Mouse (Mus musculus) intestine, embryonic 16.5 days (tissue): ENCODE measurements around the gene Dnajc13. TPM values are rescaled to one million over a fixed set of nuclear protein-coding genes. Genes with fewer than 3 reads are reported as not detected.

Source experiments
- ATAC-seq: fragments of 200-750 bp; cut with Nextera tagmentation; 2 replicates; pipeline ENCODE4 v1.8.0; 2017; ENCODE audit warnings: moderate TSS enrichment, moderate library complexity
- H3K27ac ChIP-seq: fragments of 300-500 bp; sonication (generic); 2 replicates; pipeline ENCODE4 v1.5.1; 2014; ENCODE audit warnings: mild to moderate bottlenecking, low read length
- H3K27me3 ChIP-seq: fragments of 300-500 bp; sonication (generic); replicated peaks from 2 replicates; pipeline ENCODE4 v1.6.1; 2014; ENCODE audit warnings: low read length, control low read depth, mixed read lengths; ENCODE audit not compliant: control insufficient read depth, insufficient read depth
- H3K36me3 ChIP-seq: fragments of 300-500 bp; sonication (generic); 2 replicates; pipeline ENCODE4 v1.6.1; 2014; ENCODE audit warnings: low read length, control low read depth; ENCODE audit not compliant: control insufficient read depth, insufficient read depth
- H3K4me1 ChIP-seq: fragments of 300-500 bp; sonication (generic); 2 replicates; pipeline ENCODE4 v1.6.1; 2014; ENCODE audit warnings: low read length, control low read depth, mixed read lengths; ENCODE audit not compliant: control insufficient read depth, insufficient read depth
- H3K4me2 ChIP-seq: fragments of 300-500 bp; sonication (generic); 2 replicates; pipeline ENCODE4 v1.6.1; 2014; ENCODE audit warnings: low read depth, low read length, control low read depth
- H3K4me3 ChIP-seq: fragments of 300-500 bp; sonication (generic); 2 replicates; pipeline ENCODE4 v1.5.1; 2014; ENCODE audit warnings: mild to moderate bottlenecking, low read length
- H3K9ac ChIP-seq: fragments of 300-500 bp; sonication (generic); 2 replicates; pipeline ENCODE4 v1.6.1; 2014; ENCODE audit warnings: low read depth, low read length
- H3K9me3 ChIP-seq: fragments of 300-500 bp; sonication (generic); 2 replicates; pipeline ENCODE4 v1.6.1; 2016; ENCODE audit warnings: low read length, control low read depth; ENCODE audit not compliant: control insufficient read depth
- WGBS: fragments of 180-500 bp; shearing (Covaris S2); extraction: QIAGEN DNeasy Blood & Tissue Kit; methylation state at CpG from one replicate; pipeline ENCODE4 v1.1.7; 2014; 5-methylcytosine and 5-hydroxymethylcytosine counted together
- polyA plus RNA-seq: library from polyadenylated mRNA; unstranded; fragments of >200 nt; fragmentation: Nextera tagmentation; extraction: Ambion mirVana; gene quantifications from 2 replicates; pipeline ENCODE4 v1.2.1, GENCODE M21; 2015

Dnajc13 gene
- polyA plus RNA-seq, 1 experiment from 2014 or later, result 21.5 TPM

GRCm38 (mm10) chr9:104172342-104172741 is 90.4 kb downstream of the Dnajc13 start:
- Histone ChIP-seq H3K36me3 (no peaks in the 10 kb centered on the region; the same call in none of the 2 replicates), H3K27ac (no peak overlapping the region)
- no peak for ATAC-seq

DNA sequence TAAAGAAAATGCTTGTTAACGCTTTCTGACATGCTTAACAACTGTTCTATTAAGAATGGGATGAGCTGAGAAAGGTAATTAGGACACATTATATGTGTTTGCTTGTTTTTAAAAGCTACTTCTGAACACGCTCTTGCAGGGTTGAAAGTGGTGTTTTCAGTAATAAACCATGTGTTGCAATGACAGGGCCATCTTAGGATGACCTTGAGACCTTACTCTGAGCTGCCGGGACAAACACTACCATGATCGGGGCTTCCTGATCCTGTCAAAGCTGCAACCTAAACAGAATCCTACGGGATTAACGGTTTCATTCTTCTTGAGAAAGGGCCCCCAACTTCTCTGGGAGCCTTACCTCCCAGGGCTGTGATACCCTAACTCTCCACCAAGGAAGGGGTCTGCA is 91.1 kb downstream of the Dnajc13 start:
- Histone ChIP-seq H3K36me3 (no peaks in the 10 kb centered on the region; the same call in none of the 2 replicates), H3K27ac (no peak overlapping the region), H3K4me1 (no peaks in the 10 kb centered on the region), H3K9me3 (no peaks in the 10 kb centered on the region), H3K4me3 (no peak overlapping the region), H3K9ac (no peak overlapping the region), H3K4me2 (no peak overlapping the region), H3K27me3 (no peaks in the 10 kb centered on the region)
- 87% methylated on average over 6 of the region's 6 CpGs for WGBS
- no peak for ATAC-seq

More at GRCm38 (mm10) chr9:104172342-104172741, 90.4 kb downstream of the Dnajc13 start:
- H3K9ac ChIP-seq, result no peak overlapping the region
- H3K27me3 ChIP-seq, result no peaks in the 10 kb centered on the region
- H3K4me2 ChIP-seq, result no peak overlapping the region
- H3K9me3 ChIP-seq, result no peaks in the 10 kb centered on the region
- 89% methylated on average over 6 of the region's 6 CpGs for WGBS
- H3K4me3 ChIP-seq, result no peak overlapping the region
- no peaks in the 10 kb centered on the region for H3K4me1 ChIP-seq

GRCm38 (mm10) chr9:104169986-104170385 is 92.7 kb downstream of the Dnajc13 start:
- Histone ChIP-seq H3K36me3 (peaks cover 11% of the 10 kb centered on the region), H3K4me2 (no peak overlapping the region), H3K4me1 (no peaks in the 10 kb centered on the region), H3K9me3 (no peaks in the 10 kb centered on the region), H3K27me3 (no peaks in the 10 kb centered on the region), H3K9ac (no peak overlapping the region), H3K4me3 (no peak overlapping the region), H3K27ac (no peak overlapping the region)
- ATAC-seq, result no peak
- 92% methylated on average over 10 of the region's 10 CpGs for WGBS

GRCm38 (mm10) chr9:104165926-104166325 is 96.8 kb downstream of the Dnajc13 start:
- no peaks in the 10 kb centered on the region for H3K27me3 ChIP-seq
- no peak overlapping the region for H3K9ac ChIP-seq
- 94% methylated on average over 5 of the region's 5 CpGs for WGBS
- no peak overlapping the region for H3K27ac ChIP-seq
- no peaks in the 10 kb centered on the region for H3K9me3 ChIP-seq
- no peak for ATAC-seq
- no peak overlapping the region for H3K4me2 ChIP-seq
- H3K36me3 ChIP-seq, result peaks cover 17% of the 10 kb centered on the region
- no peaks in the 10 kb centered on the region for H3K4me1 ChIP-seq
- H3K4me3 ChIP-seq, result no peak overlapping the region

- WGBS, result 85% methylated on average over 5 of the region's 5 CpGs
- peaks cover 17% of the 10 kb centered on the region for H3K36me3 ChIP-seq
- no peak overlapping the region for H3K4me3 ChIP-seq
- no peak overlapping the region for H3K9ac ChIP-seq
- H3K4me1 ChIP-seq, result no peaks in the 10 kb centered on the region
- no peaks in the 10 kb centered on the region for H3K27me3 ChIP-seq
- H3K4me2 ChIP-seq, result no peak overlapping the region
- H3K27ac ChIP-seq, result no peak overlapping the region
- no peaks in the 10 kb centered on the region for H3K9me3 ChIP-seq
- ATAC-seq, result no peak
Measured at GRCm38 (mm10) chr9:104164194-104164593, 98.5 kb downstream of the Dnajc13 start.

- Histone ChIP-seq H3K4me2 (no peak overlapping the region), H3K4me1 (no peaks in the 10 kb centered on the region), H3K9ac (no peak overlapping the region), H3K27me3 (no peaks in the 10 kb centered on the region), H3K4me3 (no peak overlapping the region), H3K27ac (no peak overlapping the region), H3K36me3 (peaks cover 24% of the 10 kb centered on the region), H3K9me3 (no peaks in the 10 kb centered on the region)
- peak; percentile 72; the same call in 1 of the 2 replicates for ATAC-seq
- WGBS, result 69% methylated on average over 7 of the region's 7 CpGs
Measured at GRCm38 (mm10) chr9:104161117-104161516, 101.6 kb downstream of the Dnajc13 start.

- H3K36me3 ChIP-seq, result peaks cover 22% of the 10 kb centered on the region
- H3K4me2 ChIP-seq, result no peak overlapping the region
- H3K4me3 ChIP-seq, result no peak overlapping the region
- no peaks in the 10 kb centered on the region for H3K9me3 ChIP-seq
- no peaks in the 10 kb centered on the region for H3K27me3 ChIP-seq
- no peak overlapping the region for H3K27ac ChIP-seq
- 90% methylated on average over 7 of the region's 7 CpGs for WGBS
- ATAC-seq, result no peak
- no peaks in the 10 kb centered on the region for H3K4me1 ChIP-seq
- H3K9ac ChIP-seq, result no peak overlapping the region
Measured at GRCm38 (mm10) chr9:104157291-104157690, 105.4 kb downstream of the Dnajc13 start.

DNA sequence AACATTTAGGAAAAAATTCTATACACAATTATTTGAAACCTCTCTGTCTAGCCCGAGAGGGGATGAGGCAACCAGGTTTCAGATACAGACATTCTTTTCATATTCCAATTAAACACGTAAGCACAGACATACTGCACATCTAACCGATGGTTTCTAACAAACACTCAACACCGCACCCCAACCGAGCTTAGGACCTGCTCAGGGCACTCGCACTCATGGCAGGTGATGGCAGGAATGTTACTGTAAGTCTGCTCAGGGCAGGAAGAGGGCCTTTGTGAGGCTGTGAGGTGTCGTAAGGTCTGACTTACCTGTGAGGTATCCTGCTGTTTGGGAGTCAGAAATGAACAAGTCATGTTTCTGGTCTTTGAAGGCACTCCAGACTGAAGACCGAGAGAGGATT is 106.2 kb downstream of the Dnajc13 start:
- no peaks in the 10 kb centered on the region for H3K9me3 ChIP-seq
- WGBS, result 93% methylated on average over 8 of the region's 8 CpGs
- no peak overlapping the region for H3K9ac ChIP-seq
- no peak overlapping the region for H3K4me3 ChIP-seq
- no peaks in the 10 kb centered on the region for H3K4me1 ChIP-seq
- no peak for ATAC-seq
- no peaks in the 10 kb centered on the region for H3K27me3 ChIP-seq
- H3K36me3 ChIP-seq, result peaks cover 22% of the 10 kb centered on the region
- no peak overlapping the region for H3K27ac ChIP-seq
- no peak overlapping the region for H3K4me2 ChIP-seq

GRCm38 (mm10) chr9:104155100-104155715 is 107.5 kb downstream of the Dnajc13 start:
- H3K36me3 ChIP-seq, result peaks cover 23% of the 10 kb centered on the region
- H3K4me2 ChIP-seq, result no peak overlapping the region
- no peaks in the 10 kb centered on the region for H3K27me3 ChIP-seq
- no peaks in the 10 kb centered on the region for H3K9me3 ChIP-seq
- no peaks in the 10 kb centered on the region for H3K4me1 ChIP-seq
- ATAC-seq, result no peak
- 95% methylated on average over 14 of the region's 14 CpGs for WGBS
- no peak overlapping the region for H3K27ac ChIP-seq
- H3K4me3 ChIP-seq, result no peak overlapping the region
- no peak overlapping the region for H3K9ac ChIP-seq

DNA sequence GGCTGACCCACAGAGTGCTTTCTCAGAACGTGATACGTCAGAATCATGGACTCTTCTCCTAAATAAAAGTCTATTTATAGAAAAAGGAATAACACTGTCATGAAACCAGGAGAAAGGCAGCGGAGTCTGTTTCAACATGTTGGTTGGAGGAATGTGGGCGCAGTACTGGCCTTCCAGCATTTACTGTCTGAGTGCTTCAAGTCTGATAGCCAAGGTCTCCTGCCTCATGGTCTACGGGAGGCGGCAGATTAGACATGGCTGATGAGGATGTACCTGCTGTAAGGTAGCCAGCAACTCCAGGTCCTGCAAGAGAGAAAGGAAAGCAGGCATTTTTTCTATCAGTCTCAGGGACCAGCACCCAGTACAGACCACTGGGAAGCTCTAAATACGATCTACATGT is 110.6 kb downstream of the Dnajc13 start:
- no peak overlapping the region for H3K4me3 ChIP-seq
- no peaks in the 10 kb centered on the region for H3K4me1 ChIP-seq
- H3K27me3 ChIP-seq, result no peaks in the 10 kb centered on the region
- H3K9me3 ChIP-seq, result no peaks in the 10 kb centered on the region
- WGBS, result 86% methylated on average over 7 of the region's 7 CpGs
- peaks cover 17% of the 10 kb centered on the region for H3K36me3 ChIP-seq
- H3K4me2 ChIP-seq, result no peak overlapping the region
- H3K27ac ChIP-seq, result no peak overlapping the region
- ATAC-seq, result no peak
- H3K9ac ChIP-seq, result no peak overlapping the region
